Mouse (Mus musculus): ENCODE data around the gene Pdcd4.

GRCm38 (mm10) chr19:53886576-53887370 is 5.3 kb upstream of the Pdcd4 start:
- TF ChIP-seq CTCF (IDR thresholded peaks at IDR 0.05; ENCODE audit: extremely low read depth, insufficient read depth, insufficient read length, insufficient replicate concordance) = no peak
- TF ChIP-seq POLR2A (IDR thresholded peaks at IDR 0.05; ENCODE audit: low read depth, low read length) = no peak
